Mouse (Mus musculus) R1 (cell line): Measurements from ENCODE around the gene Ksr2.
"Not testable (repeated sequence)": the region's sequence is repeated elsewhere in the genome, so short reads cannot be mapped to it uniquely, and the experiment has no call there.

Experiments
- DNase-seq: peaks from one replicate; pipeline ENCODE4 v3.0.0-alpha.2; 2018; ENCODE audit warnings: low read depth, low spot score

The Ksr2 gene

GRCm38 (mm10) chr5:117404671-117405070, 9.1 kb upstream of the Ksr2 start:
- DNase-seq, result peak; percentile 71

DNA sequence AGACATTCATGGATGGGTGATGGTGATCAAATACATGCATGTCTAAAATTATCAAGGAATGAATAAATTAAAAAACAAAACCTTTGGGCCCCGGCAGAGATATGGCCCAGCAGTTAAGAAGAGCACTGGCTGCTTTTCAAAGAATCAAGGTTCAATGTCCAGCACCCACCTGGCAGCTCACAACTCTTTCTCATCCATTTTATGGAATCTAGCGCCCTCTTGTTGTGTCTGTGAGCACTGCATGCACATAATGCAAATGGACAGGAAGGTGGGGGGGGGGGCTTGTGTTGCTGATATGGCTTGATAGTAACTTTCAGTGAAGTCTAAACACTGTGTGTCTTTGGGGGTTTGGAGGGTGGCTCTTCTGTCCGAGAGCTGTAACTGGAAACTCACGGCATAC, 5.6 kb upstream of the Ksr2 start:
- DNase-seq, result peak; percentile 84

GRCm38 (mm10) chr5:117409369-117409768, 4.4 kb upstream of the Ksr2 start:
- no peak for DNase-seq

GRCm38 (mm10) chr5:117414611-117415010, 811 bp downstream of the Ksr2 start:
- DNase-seq, result peak; percentile 27

DNA sequence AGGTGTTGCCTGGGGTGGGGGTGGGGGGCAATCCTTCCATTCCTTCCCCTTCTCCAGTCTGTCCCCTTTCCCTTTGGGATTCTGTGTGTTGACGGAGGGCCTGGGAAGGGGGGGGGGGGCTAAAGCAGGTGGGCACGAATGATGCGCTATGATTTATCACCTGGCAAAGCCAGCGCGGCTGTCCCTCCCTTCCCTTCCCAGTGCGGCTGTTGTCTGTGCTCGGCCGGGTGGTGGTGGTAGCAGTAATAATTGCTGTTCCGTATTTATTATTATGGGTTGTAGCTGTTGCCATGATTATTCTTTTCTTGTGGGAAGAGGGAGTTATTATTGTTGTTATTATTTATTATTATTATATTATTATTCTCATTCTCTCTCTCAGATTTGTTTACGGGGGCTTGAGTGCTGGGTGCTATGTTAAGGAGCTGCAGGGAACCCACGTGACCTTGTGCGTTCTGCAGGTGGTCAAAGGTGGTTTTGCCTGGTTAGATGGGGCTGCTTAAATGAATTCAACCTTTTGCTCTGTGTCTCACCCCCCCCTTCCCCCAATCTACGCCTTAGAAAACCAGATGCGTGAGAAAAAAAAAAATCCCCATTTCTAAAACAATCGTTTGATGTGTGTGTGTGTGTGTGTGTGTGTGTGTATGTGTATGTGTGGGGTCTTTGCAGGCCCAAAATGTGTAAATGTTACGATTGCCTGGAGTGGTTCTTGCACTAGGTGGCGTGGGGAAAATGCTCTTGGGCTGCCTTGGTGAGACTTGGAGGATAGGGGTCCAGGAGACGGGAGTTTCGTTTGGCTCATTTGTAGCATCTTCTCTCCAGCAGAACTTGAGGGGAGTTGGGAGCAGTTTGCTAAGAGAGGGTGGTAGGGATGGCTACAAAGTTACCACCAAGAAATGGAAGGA, 1.5 kb downstream of the Ksr2 start:
- no peak for DNase-seq

DNA sequence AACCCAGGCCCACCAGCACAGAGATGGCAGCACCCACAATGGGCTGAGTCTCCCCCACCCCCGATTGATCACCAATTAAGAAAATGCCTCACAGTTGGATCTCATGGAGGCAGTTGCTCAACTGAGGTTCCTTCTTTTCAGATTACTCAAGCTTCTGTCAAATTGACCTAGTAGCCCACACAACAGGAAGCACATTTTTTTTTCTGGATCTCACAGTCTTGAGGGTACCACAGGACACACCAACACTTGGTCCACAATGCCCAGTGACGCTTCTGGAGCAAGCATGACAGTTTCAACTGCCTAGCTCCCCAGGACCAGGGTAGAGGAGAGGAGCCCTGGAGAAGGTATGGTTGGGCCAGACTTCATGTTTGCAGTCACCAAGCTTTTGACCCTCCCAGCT, 3.6 kb downstream of the Ksr2 start:
- no peak for DNase-seq

- not testable (repeated sequence) for DNase-seq
These were observed 19.7 kb downstream of the Ksr2 start for GRCm38 (mm10) chr5:117433501-117433900.

DNA sequence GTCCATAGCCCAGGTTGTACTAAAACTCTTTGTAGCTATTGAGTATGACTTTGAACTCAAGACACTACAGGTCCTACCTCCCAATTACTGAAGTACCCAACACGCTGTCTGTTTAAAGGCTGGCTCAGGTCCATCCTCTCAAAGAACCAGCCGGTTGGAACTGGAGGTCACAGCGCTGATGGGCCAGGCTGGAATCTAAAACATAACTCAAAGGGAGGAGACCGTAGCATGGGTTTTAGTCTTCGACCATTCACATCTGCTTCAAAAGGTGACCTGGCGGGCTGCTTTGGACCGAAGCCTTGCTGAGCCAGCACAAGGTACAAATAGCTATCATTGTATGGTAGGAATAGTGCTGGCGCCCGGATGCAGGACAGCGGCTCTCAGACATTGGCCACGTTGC, 26.5 kb downstream of the Ksr2 start:
- DNase-seq, result no peak

DNA sequence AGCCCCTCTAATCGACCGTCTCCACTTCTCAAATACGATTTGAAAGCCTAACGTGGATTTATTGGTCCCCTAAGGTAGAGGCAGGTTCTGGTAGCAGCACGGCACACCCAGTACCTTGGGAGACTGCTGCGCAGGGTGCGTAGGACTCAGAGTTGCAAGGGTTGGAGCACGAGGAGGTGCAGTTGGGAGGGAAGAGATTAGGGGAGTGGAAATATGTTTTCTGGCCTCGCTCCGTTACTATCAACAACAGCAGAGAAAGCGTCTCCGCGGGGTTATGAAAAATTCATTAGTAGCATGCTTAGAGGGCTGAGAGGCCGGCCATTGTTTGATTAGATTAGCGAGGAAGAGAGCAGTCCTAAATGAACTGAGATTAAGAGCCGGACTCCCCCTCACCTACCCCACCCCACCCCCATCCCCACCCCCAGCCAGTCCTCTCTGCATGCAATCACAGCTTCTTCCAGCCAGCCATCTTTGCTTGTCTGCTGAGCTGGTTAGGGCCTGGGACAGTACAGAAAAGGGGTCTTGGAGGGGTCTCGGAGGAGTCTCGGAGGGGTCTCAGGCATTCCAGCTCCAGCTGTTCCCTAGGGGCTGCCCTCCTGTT, 27.5 kb downstream of the Ksr2 start:
- peak; percentile 25 for DNase-seq

GRCm38 (mm10) chr5:117442157-117442765, 28.5 kb downstream of the Ksr2 start:
- DNase-seq, result peak; percentile 40

DNA sequence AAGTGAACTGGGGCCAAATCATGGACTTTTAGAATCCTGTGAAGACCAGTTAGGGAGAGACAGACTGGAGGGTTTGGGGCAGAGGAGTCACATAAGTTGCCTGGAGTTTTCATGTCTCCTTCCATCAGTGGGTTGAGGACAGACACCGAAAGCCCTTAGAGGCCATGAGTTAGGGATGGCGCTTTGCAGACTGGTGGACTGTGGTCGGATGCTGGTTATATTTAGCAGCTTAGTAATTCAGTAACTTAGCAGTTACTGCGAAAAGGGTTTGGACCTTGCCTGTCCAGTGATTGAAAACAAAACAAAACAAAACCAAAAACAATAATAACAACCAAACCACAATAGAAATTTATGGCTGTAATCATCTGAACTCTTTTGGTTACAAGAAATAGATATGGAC, 29.3 kb downstream of the Ksr2 start:
- DNase-seq, result no peak

- no peak for DNase-seq
These were observed 30.1 kb downstream of the Ksr2 start for GRCm38 (mm10) chr5:117443902-117444301.

- peak; percentile 67 for DNase-seq
These were observed 33.9 kb downstream of the Ksr2 start for GRCm38 (mm10) chr5:117447698-117448097.

- DNase-seq, result no peak
These were observed 38.2 kb downstream of the Ksr2 start for GRCm38 (mm10) chr5:117452013-117452412.

- DNase-seq, result no peak
These were observed 41.7 kb downstream of the Ksr2 start for GRCm38 (mm10) chr5:117455546-117455945.

- no peak for DNase-seq
These were observed 43.3 kb downstream of the Ksr2 start for GRCm38 (mm10) chr5:117457121-117457520.

GRCm38 (mm10) chr5:117457583-117457982, 43.8 kb downstream of the Ksr2 start:
- no peak for DNase-seq

DNA sequence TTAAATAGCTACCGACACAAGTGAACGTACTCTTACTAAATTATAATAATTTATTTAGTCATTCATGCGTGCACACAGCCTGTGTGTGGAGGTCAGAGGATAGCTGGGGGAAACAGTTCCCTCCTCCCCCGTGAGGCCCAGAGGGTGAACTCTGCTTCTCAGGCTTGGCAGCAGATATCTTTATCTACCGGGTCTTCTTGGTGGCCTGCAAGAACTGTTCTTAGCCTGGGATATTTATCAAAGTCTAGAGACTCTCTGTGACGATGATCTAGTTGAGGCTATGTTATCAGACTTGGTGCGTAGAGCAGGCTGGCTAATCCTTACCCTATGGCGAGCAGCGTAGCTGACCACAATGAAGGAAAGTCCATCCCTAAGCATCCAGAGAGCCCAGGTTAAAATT, 45.1 kb downstream of the Ksr2 start:
- DNase-seq, result no peak

- DNase-seq, result peak; percentile 78
These were observed 46.5 kb downstream of the Ksr2 start for GRCm38 (mm10) chr5:117460261-117460660.

GRCm38 (mm10) chr5:117467052-117467451, 53.3 kb downstream of the Ksr2 start:
- no peak for DNase-seq

DNA sequence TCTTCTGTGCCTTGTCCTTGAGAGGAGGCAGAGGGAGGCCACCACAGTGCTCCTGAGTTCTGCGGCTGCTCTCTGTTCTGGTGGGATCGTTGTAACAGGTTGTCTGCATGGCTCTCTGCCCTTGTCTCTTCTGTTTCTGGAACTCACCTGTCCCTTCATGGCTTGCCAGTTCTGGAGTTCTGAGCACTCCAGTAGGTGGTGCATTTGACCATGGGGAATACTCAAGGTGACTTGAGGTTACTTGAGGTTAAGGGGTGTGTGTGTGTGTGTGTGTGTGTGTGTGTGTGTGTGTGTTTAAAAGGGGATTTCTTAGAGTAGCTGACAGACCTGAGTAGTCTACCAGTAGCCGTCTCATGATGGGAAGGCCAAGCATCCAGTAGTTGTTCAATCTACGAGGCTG, 55.2 kb downstream of the Ksr2 start:
- DNase-seq, result no peak

DNA sequence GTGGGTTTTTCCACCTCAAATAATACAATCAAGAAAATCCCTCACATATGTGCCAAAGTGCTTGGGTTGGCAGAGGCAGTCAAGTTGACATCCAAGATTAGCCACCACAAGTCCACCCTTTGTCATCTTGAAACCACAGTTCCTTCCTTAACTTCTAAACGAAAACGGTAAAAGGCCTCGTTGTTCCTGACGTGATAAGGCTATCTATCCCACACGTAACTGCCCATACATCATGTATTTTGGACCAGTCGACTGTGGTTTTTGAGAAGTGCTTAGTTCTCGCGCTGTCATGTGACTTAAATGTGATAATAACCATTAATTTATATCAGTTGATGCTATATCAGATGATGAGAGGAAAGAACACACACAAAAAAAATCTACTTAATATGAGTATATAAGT, 55.8 kb downstream of the Ksr2 start:
- DNase-seq, result no peak

DNA sequence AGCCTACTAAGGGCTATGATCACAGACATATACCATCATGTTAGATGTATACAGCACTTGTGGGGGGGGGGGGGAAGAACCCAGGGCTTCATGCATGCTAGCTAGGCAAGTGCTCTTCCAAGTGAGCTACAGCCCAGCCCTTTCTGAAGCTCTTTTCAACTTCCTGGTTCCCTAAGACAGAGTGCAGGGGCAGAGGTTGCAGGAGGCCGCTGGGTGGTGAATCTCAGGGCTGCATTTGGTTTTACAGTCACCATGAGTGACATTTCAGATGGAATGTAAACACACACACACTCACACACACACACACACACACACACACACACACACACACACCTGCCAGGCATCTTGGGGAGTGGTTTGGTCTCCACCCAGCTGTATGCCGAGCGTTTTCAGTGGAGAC, 67.4 kb downstream of the Ksr2 start:
- DNase-seq, result no peak
